Mouse (Mus musculus): Measurements from ENCODE around the gene Spaca9.

Spaca9 gene

GRCm38 (mm10) chr2:28665818-28666217 lies 33.7 kb downstream of the Spaca9 start:
- DNase-seq (ENCODE audit: low read depth): no peak

- no peak for DNase-seq (ENCODE audit: low read depth)
Measured at GRCm38 (mm10) chr2:28662891-28663290, 36.6 kb downstream of the Spaca9 start.

- DNase-seq (ENCODE audit: low read depth): no peak
Measured at GRCm38 (mm10) chr2:28656216-28656615, 43.3 kb downstream of the Spaca9 start.

GRCm38 (mm10) chr2:28654295-28654694 lies 45.2 kb downstream of the Spaca9 start:
- peak; percentile 65 for DNase-seq (ENCODE audit: low read depth)

- peak; percentile 18 for DNase-seq (ENCODE audit: low read depth)
Measured at GRCm38 (mm10) chr2:28653351-28653750, 46.2 kb downstream of the Spaca9 start.

GRCm38 (mm10) chr2:28650526-28650925 lies 49.0 kb downstream of the Spaca9 start:
- DNase-seq (ENCODE audit: low read depth): no peak

GRCm38 (mm10) chr2:28643081-28643480 lies 56.4 kb downstream of the Spaca9 start:
- no peak for DNase-seq (ENCODE audit: low read depth)

All from 416B (cell line).